Mouse (Mus musculus): ENCODE measurements around the gene Mroh7.
"Not testable (repeated sequence)": the region's sequence is repeated elsewhere in the genome, so short reads cannot be mapped to it uniquely, and the experiment has no call there.

The Mroh7 gene

DNA sequence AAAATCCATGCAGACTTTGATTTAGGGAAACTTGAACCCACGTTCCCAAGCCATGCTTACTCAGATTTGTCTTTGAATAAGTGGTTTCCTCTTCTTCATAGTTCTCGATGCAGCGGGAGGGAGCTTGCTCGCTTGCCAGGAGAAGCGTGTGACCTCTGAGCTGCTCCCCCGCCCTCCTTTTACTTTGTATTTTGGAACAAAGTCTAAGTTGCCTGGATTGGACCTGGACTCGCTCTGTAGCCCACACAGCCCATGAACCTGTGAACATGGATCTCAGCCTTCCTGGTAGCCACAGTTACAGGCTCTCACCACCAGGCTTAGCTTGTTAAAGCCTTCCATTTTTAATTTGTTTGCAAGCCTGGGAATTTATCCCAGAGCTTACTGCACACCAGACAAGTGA, at the start of gene Mroh7:
Gene Mroh7, minus strand, starts transcription at position 112 of the 400 bp plus-strand sequence.
- DNase-seq (ENCODE audit: low spot score): no peak

DNA sequence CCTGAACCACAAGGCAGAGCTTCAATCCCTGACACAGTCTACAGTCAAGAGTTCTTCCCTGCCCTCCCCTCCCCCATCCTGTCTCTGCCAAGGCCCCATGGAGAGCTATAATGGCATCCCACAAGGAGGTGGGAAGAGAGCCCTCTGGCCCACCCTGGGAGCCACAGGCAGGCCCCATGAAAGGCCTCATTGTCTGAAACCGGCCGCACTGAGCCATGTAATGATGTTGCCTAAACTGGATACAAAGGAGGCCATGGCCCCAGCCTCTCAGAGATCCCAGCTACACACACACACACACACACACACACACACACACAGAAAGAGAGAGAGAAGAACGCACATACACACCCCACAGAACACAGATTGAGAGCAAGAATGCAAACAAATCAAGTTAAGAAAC, 49.3 kb upstream of the Mroh7 start:
- no peak for DNase-seq (ENCODE audit: low spot score)

DNA sequence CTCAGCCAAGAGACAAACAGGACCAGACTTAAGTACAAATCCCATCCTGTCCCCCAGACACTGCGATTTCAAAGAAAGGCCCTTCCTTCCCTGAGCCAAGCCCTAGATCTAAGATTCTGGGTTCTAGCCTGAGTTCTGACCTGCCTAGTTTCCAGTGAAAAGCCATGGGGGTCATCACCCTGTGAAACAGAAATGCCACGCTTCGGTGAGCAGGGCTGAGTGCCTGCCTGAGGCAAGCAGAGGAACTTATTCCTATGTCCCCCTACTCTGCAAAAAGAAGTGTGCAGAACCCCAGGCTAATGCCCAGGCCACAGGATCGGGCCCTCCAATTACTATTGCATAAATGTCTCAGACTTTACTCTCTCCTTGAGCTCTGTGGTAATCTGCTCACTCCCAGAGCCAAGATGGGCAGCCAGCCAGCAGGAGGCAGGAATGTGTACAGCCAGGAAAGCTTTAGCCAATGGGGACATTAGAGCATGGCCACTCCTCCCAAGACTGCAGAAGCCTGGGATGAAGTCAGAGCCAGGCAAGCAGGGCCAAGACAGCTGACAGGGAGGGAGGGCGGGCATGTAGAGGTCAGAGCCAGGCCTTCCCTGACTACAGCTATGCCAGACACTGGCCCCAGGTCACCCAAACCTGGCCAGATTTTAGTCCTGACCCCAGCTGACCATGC, 47.5 kb upstream of the Mroh7 start:
- peak; percentile 100 for DNase-seq (ENCODE audit: low spot score)

DNA sequence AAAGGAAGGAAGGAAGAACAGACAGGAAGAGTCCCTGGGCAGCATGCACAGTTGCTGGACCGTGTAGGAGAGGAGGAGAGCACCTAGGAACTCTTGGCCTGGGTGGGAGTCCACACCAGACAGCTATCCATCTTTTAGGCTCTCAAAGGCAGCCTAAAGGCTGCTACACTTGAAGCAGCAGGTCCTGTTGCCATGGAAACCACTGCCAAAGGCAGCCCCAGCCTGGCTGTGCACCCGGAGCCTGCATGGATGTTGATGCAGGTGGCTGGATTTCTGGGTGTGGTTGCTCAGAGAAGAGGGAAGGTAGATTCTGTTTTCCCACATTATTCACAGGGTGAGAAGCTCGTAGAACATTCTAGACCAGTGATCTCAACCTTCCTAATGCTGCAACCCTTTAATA, 46.3 kb upstream of the Mroh7 start:
- no peak for DNase-seq (ENCODE audit: low spot score)

DNA sequence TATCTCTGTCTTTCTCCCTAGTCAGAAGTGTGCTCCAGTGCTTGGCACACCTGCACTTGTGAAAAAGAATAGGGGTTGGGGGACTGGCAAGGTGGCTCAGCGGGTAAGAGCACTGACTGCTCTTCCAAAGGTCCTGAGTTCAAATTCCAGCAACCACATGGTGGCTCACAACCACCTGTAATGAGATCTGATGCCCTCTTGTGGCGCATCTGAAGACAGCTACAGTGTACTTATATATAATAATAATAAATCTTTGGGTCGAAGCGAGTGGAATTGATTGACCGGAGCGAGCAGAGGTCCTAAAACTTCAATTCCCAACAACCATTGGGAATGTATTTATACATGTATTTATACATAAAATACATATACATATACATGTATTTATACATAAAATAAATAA, 45.0 kb upstream of the Mroh7 start:
- not testable (repeated sequence) for DNase-seq (ENCODE audit: low spot score)

DNA sequence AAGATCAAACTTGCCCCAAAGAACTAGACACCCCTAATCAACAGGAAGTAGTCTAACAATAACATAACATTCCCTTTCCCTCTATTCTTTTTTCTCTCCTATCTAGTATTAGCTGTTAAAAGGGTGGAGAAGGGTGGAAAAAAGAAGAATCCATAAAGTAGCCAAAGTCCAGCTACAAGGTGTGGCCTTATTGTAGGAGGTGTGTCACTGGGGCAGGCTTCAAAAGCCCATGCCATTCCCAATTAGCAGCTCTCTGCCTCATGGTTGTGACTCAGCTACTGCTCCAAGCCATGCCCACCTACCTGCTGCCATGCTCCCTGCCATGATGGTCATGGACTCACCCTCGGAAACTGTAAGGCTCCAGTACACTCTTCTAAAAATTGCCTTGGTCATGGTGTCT, 41.8 kb upstream of the Mroh7 start:
- DNase-seq (ENCODE audit: low spot score): no peak

DNA sequence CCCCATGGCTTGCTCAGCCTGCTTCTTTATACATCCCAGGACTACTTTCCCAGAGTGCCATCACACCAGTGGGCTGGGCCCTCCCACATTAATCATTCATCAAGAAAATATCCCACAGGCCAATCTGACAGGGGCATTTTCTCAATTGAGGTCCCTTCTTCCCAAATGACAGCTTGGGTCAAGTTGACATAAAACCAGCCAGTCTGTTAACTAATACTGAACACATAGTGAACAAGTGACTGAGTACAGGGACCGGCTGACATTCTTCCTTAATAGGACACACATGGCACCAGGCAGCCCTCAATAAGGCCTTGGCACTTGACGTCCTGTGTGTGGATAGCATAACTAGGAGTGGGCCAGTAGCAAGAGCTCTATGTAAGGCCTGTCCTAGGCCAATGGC, 38.6 kb upstream of the Mroh7 start:
- no peak for DNase-seq (ENCODE audit: low spot score)

DNA sequence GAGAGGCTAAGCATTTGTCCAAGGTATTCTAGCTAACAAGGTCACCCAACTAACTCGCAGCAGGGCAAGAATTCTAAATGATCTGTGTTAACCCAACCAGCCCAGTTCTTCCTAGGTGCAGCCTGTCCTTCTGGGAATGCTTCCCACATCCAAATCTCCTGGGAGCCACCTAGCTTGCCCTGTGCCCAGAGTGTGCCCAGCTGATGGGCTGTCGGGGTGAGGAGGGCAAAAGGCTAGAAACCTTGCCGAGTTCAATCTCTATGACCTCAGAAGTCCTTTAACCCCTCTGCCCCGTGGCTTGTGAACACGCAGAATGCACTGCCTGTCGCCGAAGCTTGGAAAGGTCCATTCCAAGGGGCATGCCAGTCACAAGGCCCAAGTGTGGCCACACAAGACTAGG, 33.4 kb upstream of the Mroh7 start:
- DNase-seq (ENCODE audit: low spot score): no peak

DNA sequence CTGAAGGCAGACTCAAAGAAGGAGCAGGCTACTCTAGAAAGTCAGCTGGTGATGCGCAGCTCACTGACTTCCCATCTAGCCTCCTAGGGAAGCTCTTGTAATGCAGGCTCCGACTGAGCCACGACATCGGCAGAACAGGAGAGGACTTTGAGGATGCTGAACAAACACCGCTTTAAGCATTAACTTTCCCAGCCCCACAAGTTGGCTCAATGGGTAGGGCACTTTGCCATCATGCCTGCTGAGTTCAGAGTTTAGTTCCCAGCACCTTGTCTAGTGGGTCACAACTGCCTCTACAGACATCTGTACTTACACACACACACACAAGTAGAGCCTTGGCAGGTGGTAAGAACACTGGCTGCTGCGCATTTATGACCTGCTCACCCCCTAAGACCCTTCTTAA, 21.0 kb upstream of the Mroh7 start:
- no peak for DNase-seq (ENCODE audit: low spot score)

DNA sequence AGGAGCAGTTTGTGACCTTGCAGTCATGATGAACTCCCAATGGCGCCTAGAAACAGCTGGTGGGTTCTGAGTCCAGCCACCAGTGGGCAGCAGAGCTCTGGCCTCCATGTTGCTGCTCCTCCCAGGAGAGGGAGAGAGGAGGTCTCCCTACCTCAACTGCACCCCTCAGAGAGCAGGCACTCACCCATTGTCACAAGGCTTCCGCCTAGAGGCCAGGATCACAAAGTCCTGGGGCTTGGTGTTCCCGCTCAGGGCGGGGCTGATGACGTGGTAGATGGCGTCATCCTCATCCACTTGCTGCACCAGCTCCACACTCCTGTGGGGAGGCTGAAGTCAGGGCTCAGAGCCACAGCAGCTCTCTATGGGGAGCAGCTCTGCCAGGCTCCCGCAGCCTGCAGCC, 19.0 kb upstream of the Mroh7 start:
- DNase-seq (ENCODE audit: low spot score): peak; percentile 40

DNA sequence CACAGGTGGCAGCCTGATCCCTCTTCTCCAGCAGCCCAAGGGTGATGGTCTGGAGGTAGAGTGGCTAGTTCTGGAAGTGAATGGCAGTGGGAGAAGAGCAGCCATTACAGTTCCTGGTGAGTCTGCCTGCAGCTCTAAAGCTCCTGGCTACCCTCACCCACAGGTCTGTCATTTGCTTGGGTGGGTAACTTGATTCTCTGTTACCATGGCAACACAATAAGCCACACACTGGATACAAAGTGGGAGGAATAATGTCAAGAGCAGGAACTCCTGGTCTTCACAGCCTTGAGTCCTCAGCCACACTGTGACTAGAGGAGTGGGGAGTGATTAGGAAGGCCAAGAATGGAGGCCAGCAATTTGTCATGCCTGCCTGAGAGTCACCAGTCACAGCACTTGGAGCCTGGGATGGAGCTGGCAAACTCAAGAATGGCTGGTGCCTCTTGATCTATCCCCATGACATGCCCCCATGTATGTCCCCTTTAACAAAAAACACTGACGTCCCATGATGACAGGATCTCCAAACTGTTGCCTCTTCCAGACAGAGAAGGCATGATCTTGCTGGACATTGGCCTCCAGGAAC, 16.4 kb upstream of the Mroh7 start:
- DNase-seq (ENCODE audit: low spot score): no peak

DNA sequence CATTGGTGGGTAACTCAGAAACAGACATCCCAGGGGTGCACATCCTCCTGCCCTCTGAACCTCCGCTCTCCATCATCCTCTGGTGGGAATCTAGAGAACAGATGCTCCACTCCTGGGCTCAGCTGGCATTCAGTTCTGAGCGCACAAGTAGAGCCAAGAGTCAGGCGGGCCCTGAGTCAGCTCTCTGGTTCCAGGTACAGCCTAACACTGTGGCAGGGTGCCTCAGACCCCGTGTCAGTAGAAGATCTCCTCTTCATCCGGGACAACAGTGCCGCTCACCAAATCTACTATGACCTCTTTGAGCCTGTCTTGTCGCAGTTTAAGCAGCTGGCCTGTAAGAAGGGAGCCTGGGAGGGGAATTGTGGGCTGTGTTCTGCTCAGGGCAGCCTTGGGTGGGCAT, 15.1 kb upstream of the Mroh7 start:
- DNase-seq (ENCODE audit: low spot score): no peak

DNA sequence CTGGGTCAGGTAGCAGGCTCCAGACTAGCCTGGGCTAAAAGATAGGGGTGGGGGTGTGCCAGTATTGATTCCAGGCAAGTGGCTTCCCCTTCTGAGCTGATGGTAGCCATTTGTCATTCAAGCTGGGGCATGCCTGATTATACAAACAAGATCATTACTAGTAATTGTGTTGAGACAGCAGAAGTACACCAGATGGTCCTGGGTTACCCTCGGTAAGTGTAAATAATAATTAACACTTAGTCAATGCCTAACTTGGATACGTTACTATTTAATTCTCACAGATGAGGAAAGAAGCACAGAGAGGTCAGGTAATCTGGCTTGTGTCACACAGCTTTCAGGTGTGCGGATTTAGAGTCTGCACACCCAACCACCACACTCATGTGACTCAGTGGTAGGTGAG, 7.2 kb upstream of the Mroh7 start:
- DNase-seq (ENCODE audit: low spot score): no peak

DNA sequence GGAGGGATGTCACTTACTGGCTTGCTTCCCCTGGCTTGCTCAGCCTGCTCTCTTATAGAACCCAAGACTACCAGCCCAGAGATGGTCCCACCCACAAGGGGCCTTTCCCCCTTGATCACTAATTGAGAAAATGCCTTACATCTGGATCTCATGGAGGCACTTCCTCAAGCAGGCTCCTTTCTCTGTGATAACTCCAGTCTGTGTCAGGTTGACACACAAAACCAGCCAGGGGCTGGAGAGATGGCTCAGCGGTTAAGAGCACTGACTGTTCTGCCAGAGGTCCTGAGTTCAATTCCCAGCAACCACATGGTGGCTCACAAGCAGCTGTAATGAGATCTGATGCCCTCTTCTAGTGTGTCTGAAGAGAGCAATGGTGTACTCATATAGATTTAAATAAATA, 6.2 kb upstream of the Mroh7 start:
- DNase-seq (ENCODE audit: low spot score): not testable (repeated sequence)

DNA sequence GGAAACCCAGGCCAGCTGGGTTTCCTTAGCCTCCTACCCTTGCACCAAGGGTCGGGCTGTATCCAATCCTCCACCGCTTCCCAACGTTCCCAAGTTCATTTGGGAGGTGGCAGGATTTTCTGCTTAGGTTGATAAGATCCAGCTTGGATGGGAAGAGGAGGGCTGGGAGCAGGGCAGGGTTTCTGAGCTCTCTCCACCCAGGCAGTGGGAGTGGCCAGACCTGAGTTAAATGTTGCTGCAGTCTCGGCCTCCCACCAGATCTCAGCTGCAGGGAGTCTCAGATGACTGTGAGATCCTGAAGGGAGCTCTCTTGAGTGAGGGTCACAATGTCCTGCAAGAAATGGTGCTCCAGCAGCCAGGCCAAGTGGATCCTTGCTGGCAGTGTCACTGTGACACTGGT, 2.9 kb upstream of the Mroh7 start, which contains the start of gene Fam151a:
Gene Fam151a, plus strand, starts transcription at position 254 of the 400 bp plus-strand sequence.
- DNase-seq (ENCODE audit: low spot score): no peak

DNA sequence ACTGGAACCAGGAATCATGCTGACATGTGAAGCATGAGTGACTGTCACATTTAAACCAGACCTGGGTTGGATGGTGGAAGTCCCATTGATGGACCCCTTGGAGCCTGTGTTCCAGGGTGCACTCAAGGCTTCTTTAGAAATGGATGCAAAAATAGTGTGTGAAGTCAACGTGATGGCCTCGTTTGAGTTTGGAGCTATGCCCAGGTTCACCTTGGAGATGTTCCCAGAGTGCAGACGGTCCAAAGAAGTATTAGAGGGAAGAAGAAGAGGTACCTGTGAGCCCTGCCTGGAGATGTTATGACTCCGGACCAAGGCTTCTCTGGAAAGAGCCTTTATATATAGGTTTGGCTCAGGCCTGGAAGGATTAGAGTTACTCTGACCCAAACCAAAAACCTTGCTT, 10.1 kb downstream of the Mroh7 start:
- DNase-seq (ENCODE audit: low spot score): no peak

DNA sequence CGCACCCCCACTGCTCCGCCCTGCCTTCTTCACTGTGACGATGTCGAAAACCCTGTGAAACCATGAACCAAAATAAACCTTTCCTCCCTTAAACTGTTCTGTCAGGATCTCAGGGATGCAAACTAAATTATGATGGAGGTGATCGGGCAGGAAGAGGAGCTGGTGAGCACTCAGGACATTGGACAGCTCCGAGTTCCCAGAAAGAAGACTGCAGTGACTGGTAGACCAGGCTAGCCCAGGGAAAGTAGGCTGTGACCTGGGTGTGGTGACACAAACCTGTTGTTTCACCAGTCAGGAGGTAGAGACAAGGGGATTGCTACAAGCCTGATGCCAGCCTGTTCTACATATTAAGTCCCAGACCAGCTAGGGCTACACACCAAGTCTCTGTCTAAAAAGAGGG, 17.1 kb downstream of the Mroh7 start:
- no peak for DNase-seq (ENCODE audit: low spot score)

DNA sequence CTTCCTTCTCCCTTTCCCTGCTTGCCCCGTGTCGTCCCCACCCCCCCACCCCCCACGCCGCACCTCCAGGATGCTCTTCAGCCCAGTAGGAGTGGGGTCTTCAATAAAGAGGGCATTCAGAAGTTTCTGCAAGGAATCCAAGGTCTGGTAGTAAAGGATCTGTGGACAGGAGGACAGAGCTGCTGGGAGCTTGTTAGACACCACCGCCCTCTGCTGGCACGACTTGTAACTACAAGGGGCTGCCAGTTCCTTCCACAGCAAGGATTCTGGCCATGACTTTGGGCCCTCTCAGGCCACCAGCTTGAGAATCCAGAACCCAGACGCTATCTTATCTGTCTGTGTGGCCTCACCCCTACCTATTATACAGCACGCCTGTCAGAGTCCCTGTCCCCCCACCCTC, 22.3 kb downstream of the Mroh7 start:
- peak; percentile 76 for DNase-seq (ENCODE audit: low spot score)

DNA sequence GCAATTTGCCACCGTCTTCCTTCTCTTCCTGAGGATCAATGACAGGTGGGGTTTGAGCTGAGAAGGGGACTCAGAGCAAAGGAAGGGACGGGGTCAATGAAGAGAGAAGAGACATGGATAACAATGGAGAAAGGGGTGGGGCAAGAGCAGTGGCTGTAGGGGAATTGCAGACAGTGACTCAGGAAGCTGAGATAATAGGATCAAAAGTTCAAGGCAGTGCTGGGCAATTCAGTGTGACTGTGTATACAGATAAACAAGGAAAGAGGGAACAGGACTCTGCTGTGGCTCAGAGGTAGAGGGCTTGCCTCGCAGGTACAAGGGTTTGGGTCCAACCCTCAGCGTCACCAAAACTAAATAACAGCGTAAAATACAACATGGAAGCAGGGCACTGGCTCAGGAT, 22.8 kb downstream of the Mroh7 start:
- DNase-seq (ENCODE audit: low spot score): no peak

DNA sequence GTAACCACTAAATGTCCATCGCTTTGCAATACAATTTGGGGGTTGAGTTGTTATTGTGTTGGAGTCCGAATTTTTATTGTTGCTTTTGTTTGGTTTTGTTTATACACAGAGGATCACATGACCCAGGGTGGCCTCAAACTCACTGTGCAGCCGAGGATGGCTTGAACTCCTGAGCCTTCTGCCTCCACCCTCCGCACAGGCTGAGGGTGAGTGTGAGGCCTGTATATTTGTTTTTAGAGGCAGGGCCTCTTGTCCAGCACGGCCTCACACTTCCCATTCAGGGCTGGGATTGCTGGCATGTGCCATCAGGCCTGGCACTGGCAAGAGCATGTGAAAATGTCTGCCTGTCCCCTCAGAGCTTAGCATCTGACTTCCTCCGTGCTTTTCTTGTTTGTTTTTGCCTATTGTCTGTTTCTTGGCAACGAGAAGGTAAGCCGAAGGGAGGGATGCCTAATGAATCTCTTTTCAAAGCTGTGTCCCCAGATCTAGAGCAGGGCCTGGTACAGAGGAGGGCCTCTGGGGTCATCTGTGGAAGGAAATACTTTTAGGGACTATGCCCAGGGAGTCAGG, 25.5 kb downstream of the Mroh7 start:
- no peak for DNase-seq (ENCODE audit: low spot score)

DNA sequence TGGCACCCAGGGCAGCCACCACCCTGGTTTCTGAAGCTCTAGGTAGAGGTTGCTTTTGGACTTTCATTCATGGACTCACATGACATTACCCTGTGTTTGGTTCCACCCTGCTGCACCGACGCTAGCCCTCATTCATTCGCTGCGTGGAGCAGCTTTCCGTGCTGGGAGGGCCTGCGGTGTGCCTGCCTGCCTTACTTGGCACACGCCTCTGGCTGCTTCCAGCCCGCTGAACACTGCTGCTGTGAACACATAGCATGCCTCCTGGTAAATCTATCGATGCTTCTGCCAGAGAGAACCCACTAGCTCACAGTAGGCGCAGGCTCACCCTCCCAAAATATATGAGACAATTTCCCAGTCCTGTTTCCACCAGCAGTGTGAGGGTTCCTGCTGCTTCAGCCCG, 26.3 kb downstream of the Mroh7 start:
- no peak for DNase-seq (ENCODE audit: low spot score)

DNA sequence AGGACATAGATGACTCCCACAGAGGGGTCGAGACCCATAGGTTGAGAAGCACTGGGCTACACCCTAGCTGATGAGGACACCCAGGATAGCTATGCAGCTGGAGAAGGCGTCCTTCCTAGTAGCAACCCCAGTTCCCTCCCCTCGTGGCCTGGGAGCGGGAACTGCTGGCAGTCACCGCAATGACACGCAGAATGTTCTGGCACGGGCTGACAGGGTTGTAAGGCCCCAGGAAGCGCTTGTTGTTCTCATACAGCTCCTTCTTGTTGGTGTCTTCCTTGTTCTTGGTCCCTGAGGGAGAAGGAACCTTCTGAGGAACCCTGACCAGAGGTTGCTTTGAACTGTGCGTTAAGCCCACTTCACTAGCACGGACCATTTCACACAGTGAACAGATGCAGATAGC, 26.8 kb downstream of the Mroh7 start:
- no peak for DNase-seq (ENCODE audit: low spot score)

DNA sequence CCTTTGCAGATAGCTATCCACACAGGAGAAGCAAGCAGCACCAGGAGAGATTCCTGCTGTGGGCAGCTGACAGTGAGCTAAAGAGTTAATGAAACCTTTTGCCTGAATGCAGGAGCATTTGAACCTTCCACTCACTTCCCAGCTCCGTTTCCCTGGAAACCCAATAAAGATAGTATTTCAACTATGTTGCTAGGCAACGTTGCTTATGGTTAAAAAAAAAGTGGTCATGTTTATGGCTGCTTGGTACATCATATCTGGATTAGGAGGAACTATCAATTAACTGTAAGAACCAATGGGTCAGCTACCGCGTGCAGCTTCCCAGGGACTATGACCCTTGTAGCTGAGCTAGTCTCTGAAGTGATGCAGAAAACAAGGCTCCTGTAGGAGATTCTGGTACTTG, 29.9 kb downstream of the Mroh7 start:
- no peak for DNase-seq (ENCODE audit: low spot score)

DNA sequence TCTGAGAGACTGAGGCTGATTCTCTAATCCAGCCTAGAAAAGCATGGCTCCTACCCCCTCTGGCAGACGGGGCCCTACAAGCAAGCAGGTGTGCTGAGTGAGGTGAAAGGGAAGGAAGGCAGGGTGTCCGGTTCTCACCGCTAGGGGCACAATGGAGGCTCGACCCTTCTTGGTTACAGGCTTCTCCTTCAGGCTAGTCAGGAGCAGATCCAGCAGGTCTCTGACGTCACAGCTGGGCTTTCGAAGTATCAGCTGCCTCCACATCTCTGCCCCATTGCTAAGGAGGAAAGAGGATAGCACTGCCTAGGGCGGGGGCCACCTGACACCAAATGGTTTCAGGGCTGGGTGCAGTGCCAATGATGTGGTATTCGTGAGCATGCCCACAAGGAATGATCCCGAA, 30.7 kb downstream of the Mroh7 start:
- DNase-seq (ENCODE audit: low spot score): peak; percentile 18
